Mouse (Mus musculus) gonadal fat pad, adult 2 months (tissue): Measurements from ENCODE around the gene Slc29a2. TPM values are rescaled to one million over a fixed set of nuclear protein-coding genes. Genes with fewer than 3 reads are reported as not detected.
"Not testable (repeated sequence)": the region's sequence is repeated elsewhere in the genome, so short reads cannot be mapped to it uniquely, and the experiment has no call there.

Experiments used
- DNase-seq: peaks from one replicate; pipeline ENCODE4 v3.0.0-alpha.2; 2012; ENCODE audit warnings: low read depth
- polyA plus RNA-seq: library from polyadenylated mRNA; depleted of rRNA; stranded (reverse); fragments of >200 nt; gene quantifications from 2 replicates; pipeline ENCODE4 v1.2.3, GENCODE M21; 2012; rRNA removed

The Slc29a2 gene
- polyA plus RNA-seq: 4.3 and 5.1 TPM in 2 replicates

DNA sequence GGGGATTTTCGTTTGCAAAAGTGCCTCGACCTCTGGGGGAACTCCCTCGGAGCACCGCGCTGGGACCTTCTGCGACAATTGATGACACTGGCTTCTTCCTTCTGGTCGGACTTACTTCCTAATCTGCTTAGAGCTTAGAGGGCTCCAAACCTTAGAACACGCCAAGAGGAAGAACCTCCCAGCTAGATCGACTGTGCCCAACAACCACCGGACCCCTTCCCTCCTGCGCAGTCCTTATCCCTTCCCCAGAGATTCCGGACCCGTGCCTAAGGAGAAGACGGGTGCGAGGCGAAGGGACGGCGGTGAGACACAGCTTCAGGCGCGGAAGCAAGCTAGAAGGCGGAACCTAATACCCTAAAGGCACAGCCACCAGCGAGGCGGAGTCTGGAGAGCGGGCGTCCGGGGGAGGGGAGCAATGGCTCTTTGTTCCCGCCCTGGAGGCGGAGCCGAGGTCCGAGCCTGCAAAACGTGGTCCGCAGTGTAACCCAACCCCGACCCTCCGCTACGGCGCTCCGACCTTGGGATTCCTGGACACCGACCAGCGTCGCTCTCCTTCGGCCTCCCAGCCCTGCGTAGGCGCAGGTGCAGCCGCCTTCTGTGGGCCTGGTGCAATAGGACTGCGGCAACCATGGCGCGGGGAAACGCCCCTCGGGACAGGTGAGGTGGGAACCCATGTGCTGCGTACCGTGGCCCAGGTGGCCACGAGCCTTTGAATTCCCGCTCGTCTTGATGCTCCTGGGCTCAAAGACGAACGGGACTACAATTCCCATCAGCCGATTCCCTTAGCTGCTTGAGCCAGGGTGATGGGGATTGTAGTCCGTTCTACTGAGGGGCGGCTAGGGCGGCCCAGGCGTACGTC lies at the start of gene Slc29a2:
Gene Slc29a2, plus strand, starts transcription at position 240 of the 859 bp plus-strand sequence.
- DNase-seq: no peak

DNA sequence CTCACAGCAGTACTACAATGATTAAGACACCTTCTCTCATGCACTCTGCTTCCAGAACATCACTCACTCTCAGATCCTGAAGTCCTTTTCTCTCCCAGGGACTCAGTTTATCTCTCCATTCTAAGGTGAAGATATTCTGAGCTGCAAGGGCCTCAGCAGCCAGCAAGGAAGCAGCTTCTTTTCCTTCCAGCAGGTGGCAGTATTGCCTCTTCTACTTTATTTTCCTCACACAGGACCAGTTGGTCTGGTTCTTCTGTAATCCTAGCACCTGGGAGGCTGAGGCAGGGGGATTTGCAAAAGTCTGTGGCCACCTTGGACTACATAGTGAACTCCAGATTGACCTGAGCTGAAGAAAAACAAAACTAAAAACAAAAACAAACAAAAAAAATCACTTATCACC lies 41.9 kb upstream of the Slc29a2 start:
- no peak for DNase-seq

DNA sequence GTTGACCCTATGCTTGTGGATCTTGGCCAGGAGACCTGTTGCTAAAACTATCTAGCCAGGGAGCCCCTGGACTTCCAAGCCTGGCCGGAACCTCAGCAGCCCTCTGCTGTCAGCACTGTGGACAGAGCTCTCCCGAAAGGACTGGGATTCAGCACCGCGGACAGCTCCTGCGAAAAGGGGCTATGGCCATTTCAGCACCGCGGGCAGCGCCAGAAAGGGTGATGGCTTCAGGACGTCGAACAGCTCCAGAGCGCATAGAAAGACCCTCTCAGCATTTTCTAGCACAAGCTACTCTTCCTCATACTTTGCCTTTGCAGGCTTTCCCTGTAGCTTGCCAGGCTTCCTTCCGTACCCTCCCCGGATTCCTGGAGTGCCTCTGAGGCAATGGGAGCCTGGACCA lies 34.6 kb upstream of the Slc29a2 start:
- DNase-seq: no peak

DNA sequence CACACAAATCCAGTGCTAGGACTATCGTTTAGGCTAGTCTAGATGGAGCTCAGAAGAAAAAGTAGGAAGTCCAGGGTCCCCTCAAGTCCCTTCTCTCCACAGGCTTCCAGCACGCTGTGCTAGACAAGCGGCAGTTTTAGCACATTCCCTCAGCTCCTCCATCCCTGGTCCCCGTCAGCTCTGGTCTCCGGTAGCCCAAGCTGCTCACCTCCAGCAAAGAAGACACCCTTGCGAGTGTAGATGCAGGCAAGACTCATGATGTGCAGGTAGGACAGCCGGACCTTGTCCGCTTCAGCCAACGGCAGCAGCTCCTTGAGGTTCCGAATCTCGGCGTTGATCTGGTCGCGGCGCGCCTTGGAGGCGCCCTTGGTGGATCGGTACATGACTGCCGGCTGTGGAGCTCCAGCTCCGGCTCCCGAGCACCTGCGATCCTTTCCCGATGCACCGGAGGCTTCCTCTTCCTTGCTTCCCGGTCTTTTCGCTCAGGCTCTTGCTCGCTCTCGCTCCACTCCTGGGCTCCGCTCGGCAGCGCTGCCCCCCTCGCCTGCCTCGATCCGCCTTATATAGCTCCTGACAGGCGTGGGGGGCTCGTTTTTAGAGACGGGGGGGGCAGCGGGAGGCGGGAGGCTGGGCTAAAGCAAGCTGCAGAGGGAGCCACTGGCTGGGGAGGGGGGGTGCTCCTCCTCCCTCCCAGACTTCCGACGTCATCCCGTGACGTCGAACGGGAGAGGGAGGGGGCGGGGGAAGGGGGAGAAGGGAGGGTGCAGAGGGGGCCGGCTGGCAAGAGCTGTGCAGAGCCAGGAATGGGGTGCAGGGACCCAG lies 34.0 kb upstream of the Slc29a2 start:
- no peak for DNase-seq

DNA sequence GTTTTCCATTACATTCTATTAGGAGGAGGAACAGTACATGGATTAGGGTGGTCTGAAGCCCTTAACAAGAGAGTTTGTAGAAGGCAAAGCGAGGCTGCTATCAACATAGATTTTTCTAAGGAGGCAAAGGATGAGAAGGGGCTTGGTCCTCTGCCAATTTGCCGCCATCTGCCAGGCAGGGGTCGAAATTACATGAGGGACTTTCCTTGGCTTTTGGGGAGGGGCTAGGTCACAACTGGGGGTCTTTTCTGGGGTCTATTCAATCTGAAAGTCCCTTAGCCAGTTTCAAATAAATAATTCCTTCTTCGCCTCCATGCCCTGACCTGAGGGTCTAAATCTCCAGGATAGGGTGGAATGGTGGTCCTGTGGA lies 33.4 kb upstream of the Slc29a2 start, which contains the start of gene Npas4:
Gene Npas4, minus strand, starts transcription at position 61 of the 370 bp plus-strand sequence.
- no peak for DNase-seq

DNA sequence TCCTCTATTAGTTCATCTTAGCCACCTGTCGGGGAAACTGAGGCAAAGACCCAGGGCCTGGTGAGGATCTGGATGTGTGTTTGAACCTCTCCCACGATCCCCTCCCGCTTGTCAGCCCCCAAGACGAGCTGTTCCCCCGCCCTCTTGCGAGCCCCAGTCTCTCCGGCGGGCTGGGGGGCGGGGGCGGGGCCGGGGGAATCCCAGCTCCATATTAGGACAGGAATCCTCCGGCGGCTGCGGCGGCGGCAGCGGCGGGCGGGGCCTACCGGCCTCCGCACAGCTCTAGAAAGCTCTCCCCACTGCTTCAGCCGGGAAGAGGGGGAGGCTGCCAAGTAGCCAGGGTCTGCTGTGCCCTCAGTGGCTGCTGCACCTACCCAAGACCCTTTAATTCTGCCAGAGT lies 32.9 kb upstream of the Slc29a2 start:
- DNase-seq: no peak

DNA sequence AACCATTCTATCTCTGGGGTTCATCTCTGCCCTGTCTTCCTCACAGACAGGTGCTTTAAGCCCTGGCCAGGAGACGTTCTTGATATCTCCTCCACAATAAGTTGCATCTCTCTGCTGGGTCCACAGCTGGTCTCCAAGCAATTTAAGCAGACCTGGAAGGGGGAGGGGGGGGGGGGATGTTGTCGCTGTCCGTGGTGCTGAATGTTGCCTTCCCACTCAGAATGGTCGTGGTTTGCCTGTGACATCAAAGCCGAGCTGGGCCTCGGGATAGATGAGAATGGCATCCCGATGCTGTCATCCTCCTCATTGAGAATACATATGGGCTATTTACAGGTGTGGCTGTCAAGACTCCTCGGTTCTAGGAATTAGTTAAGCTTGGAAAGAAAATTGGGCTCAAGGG lies 31.3 kb upstream of the Slc29a2 start:
- DNase-seq: no peak

DNA sequence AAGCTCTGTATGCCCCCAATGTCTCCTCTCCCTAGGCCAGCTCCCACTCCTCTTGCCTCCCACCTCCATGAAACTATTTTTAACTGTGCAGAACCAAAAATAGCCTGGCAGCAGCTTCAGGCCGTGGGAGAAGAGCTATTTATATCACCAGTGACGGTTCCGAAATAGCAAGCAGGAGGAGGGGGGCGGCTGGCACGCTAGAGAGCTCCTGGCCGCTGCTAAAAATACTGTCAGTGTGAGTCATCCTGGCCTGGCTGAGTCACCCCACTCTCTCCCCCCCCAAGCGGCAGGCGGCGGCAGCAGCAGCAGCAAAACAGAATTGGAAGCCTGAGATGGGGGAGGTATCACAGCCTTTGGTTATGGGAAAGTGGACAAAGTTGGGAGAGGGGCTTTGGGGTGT lies 30.8 kb upstream of the Slc29a2 start:
- DNase-seq: no peak

DNA sequence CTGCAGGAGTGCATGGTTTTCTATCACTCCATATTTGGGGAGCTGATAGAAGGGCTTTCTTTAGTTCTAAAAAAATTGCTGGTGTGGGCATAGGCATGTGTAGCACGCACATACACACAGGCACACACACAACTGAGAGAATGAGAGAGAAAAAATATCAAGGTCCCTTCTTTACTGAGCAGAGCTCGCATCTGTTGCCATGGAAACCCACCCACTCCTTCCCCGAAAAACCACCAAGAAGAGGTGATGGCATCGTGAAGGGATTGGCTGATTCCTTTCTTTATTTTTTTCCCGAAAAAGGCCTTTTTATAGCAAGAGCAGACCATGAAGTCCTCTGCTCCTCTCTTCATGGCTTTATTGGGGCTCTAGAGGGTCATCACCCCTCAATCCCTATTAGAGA lies 29.6 kb upstream of the Slc29a2 start:
- DNase-seq: no peak

DNA sequence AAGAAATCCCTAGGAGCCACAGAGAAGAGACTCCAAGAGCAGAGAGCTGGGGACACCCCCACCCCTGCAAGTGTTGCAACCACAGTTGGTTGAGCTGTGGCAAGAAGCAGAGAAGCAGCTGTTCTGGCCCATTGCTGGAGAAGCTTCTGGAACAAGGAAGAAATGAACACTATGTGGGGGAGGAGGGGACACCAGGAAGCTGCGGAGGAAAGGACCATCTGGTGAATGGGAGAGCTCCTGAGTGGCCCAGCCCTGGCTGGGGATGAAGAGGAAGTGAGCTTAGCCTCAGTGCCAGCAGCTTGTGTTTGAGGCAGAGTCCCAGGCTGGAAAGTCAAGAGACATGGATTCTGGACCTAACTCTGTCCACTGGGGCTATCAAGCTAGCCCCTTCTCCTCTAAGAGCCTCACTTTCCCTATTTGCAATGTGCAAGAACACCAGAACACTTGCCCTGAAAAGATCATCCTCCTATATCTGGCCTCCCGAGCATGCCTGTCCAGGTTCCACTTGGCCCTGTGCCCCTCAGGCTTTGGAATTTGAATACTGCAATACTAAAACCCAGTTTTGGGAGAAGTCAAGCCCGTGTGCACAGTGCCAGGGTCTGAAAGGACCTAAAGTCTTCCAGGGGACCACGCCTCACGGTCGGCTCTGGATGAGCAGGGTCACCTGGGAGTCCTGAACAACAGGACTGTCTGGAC lies 24.1 kb upstream of the Slc29a2 start:
- DNase-seq: no peak

DNA sequence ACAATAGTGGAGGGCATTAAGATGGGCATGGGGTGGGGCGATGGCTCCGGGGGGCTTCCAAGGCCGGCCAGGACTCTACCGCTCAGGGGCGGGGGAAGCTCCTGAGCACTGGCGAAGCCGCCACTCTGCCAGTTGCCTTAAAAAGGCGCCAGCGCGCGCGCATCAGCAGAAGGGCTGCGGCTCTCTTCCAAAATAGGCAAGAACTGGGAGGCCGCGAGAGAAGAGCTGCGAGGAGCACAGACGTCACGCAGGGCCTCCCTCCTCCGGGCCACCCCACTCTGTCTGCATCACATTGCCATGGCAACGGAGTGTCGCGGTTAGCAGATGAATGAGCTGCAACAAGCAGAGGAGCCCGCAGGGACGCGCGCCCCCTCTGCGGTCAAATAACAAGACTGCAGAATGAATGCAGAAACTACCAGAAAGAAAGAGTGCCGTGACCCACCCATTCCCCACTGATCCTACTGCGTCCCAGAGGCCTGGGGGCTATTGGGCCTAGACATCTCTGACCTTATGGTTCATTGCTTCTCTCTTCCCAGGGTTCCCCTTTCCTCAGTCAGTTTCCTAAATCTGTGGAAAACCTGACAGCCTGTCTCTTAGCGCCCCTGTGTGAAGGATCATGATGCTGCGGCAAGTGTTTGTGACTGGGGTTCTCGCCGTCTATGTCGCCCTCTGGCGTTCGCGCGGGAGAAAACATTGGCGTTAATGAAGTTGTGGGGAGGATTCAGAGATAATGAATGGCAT lies 21.8 kb upstream of the Slc29a2 start:
- DNase-seq: no peak

DNA sequence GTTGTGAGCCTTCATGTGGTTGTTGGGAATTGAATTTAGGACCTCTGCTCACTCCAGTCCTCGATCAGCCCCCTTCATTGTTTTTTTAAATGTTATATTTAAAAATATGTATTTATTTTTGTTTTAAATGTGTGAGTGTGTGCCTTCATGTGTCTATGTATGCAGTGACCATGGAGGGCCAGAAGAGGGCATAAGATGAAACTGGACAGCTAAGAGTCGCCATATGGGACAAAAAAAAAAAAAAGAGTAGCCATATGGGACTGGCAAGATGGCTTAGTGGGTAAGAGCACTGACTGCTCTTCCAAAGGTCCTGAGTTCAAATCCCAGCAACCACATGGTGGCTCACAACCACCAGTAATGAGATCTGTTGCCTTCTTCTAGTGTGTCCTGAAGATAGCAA lies 20.0 kb upstream of the Slc29a2 start:
- not testable (repeated sequence) for DNase-seq

DNA sequence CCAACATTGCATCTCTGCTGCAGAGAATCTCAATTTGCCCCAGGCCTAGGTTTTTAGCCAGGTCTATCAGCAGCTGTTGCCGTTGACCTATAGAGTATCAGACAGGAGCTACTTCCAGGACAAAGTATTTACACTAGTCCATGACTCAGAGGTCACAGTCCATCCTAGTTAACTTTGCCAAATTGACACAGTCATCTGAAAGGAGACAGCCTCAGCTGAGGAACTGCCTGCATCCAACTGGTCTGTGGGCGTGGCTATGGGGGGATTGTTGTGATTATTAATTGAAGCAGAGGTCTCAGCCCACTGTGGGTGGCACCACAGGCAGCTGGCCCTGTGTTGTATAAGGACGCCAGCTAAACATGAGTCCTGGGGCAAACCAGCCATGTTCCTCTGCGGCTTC lies 18.7 kb upstream of the Slc29a2 start:
- DNase-seq: no peak

DNA sequence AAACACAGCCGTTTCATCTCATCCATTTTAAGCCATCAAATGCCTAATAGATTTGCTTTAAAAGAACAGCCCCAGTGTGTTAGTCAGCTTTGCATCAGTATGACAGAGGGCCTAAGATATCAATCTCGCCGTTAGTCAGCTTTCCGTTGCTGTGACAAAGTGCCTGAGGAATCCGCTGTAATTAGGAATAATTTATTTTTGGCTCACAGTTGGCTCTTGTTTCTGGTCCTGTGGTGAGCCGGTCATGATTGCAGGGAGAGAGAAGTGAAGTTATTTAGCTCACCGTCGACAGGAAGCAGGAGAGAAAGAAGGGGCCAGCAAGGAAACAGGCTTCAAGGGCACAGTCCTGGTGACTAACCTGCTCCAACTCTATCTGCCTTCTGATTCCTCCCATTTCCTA lies 10.5 kb upstream of the Slc29a2 start:
- DNase-seq: no peak

DNA sequence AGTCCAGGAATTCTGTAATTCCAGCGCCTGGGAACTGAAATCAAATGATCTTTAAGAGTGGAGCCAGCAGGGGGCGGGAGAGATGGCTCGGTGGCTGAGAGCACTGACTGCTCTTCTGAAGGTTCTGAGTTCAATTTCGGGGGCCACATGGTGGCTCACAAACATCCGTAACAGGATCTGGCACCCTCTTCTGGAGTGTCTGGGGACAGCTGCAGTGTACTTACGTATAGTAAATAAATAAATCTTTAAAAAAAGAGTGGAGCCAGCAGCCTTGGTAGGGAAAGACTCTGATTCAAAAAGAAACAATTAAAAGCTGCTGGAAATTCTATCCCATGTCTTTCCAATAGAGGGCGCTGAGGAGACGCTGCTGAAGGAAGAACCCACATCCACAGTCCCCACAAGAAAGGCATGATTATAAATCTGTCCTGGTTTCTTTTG lies 8.7 kb upstream of the Slc29a2 start:
- no peak for DNase-seq

DNA sequence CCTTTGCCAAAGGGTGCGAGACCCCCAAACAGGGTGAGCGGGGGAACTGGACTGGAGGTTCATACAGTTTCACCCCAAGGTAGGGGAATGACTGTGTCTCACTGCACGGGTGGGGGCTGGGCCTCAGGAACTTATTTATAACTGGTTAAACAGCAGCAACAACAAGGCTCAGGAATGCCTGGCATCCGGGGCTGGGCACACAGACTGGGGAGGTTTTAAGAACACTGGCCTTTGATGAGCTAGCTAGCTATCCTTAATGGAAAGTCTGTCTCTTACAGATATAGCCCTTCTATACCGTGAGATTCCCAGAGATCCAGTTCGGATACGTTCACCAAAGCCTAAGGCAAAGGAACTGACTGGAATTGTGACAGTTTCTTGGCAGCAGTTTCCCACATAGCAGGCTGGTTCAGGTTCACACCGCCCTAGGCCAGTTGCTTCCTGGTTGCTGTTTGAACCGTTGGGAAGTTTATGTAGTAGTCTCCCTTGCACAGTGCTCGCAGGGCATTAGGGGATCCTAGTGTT lies 7.4 kb upstream of the Slc29a2 start:
- peak; percentile 95 for DNase-seq

DNA sequence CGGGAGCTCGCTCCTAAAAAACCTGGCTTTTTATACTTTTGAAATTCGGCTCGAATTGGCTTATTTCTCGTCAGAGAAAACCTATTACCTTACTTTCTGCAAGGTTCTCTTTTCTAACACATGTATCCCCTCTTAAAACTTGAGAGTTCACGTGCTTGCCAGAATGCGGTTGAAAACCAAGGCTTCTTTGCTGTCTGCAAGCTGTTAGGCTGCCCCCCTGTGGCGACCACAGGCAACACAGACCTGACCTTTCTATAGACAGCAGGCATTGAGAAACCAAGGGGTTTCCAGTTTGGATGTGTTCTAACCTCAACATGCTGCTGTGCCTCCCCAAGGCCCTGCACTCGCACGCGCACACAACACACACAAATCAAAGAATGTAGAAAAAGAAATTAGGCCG lies 6.9 kb upstream of the Slc29a2 start:
- DNase-seq: no peak

DNA sequence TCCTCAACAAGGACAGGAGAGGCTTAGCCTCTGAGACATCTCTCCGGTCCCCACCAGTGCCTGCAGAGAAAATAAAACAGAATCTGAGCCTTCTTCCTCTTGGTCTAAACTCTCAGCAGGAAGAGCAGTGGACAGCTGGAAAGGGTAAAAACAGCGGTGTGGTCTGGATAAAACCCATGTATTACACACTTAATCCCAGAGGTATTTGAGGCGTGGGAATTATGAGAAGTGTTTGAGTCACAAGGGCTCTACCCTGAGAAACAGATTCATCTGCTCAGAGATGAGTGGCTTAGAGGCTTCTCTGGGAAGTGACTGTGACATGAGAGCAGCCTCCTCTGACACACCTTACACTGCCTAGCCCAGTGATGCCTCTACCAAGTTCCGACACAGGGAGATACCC lies 6.0 kb upstream of the Slc29a2 start:
- no peak for DNase-seq

DNA sequence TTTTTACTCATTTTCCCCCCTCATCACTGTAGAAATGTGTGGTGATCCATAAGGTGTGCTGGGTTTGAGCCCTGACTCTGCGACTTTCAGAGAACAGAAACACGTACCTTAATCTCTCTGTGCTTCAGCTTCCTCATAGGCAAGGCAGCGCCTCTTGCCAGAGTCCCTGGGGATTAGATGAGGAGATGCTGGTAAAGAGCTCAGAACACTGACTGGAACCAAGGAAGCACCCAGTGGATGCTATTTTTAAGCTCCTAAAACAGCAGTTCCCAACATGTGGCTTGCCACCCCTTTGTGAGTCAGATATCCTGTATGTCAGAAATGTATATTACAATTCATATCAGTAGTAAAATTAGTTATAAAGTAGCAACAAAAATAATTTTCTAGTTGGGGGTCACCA lies 5.5 kb upstream of the Slc29a2 start:
- DNase-seq: no peak

DNA sequence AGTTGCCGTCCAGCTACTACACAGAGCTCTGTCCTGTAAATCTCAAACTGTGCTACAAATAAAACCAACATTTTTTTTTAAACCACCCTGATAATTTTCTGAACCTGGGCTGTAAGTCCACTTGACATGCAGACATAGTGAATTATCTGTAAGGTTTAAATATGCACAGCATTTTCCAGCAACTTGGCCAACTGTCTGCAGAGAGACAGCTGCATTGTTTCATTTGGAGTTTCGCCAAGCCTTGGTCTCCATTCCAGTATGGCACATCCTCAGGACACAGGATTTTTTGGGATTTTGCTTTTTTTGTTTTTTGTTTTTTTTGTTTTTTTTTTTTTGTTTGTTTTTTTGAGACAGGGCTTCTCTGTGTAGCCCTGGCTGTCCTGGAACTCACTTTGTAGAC lies 2.2 kb upstream of the Slc29a2 start:
- DNase-seq: no peak

DNA sequence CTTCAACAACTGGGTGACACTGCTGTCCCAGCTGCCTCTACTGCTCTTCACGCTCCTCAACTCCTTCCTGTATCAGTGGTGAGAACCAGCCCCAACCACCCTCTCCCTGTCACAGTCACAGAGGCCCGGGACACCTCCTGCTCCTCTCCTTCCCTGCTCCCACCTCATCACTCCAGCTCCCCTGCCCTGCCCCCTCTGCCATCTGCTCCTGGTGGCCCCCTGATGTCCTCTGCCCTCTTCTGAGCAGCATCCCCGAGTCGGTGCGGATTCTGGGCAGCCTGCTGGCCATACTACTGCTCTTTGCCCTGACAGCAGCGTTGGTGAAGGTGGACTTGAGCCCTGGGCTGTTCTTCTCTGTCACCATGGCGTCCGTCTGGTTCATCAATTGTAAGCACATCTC lies 2.5 kb downstream of the Slc29a2 start:
- no peak for DNase-seq
